ENCODE assay signal across 18 mouse cellular contexts in the genomic region with DNA sequence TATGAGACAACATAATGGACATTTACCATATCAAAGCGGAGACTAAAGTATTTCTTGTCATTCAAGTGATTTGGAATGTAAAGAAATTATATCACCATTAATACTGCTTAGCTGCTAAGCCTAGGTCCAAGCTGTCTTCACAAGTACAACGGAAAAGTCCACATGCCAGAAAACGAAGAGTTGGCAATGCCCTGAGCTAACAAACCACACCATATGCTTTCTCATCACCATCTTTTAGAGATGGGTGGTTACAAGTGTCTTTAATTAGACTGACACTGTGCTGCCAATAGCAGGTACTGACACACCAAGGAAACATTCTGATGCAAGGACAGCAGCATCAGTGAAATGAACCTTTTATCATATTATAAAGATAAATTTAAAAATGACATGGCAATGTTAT.
DNase-seq lines count a peak whose midpoint lies in the region; ATAC-seq and TF ChIP-seq lines count a peak whose summit lies in the region.
"Had no signal": no experiment of that assay in that cellular context is flagged by ENCODE, and none has a peak within 500 bp of the region (broad histone marks: within the 10 kb centered on the region; RNA-seq: fewer than 3 reads in every experiment).

No protein-coding gene starts in this region.

- no peak overlapping the region for H3K9ac ChIP-seq in forebrain, embryonic 14.5 days (ENCODE audit: low read length)
- H3K9ac ChIP-seq in forebrain, postnatal 0 days = no peak overlapping the region
- no peak overlapping the region for H3K9ac ChIP-seq in heart, embryonic 12.5 days
- H3K9ac ChIP-seq: embryonic facial prominence, embryonic 12.5 days; hindbrain, embryonic 15.5 days had no signal

- H3K4me1 ChIP-seq in forebrain, embryonic 14.5 days (ENCODE audit: control insufficient read depth, insufficient read depth, low read length) = no peaks in the 10 kb centered on the region
- no peaks in the 10 kb centered on the region for H3K4me1 ChIP-seq in forebrain, postnatal 0 days (ENCODE audit: insufficient read depth)
- no peaks in the 10 kb centered on the region; the same call in 1 of the 2 replicates for H3K4me1 ChIP-seq in cerebellum, adult 2 months (ENCODE audit: control insufficient read depth, insufficient read depth, low read length)
- no peaks in the 10 kb centered on the region for H3K4me1 ChIP-seq in heart, embryonic 12.5 days (replicated peaks)
- H3K4me1 ChIP-seq: embryonic facial prominence, embryonic 12.5 days; hindbrain, embryonic 10.5 days; hindbrain, embryonic 15.5 days had no signal

- TF ChIP-seq CTCF in forebrain, postnatal 0 days (IDR thresholded peaks at IDR 0.05; ENCODE audit: low read depth) = no peak
- TF ChIP-seq CTCF in cerebellum, adult 2 months (IDR thresholded peaks at IDR 0.05; ENCODE audit: borderline replicate concordance, insufficient read depth, low read depth, low read length) = no peak

- H3K36me3 ChIP-seq in forebrain, embryonic 14.5 days (ENCODE audit: control insufficient read depth, insufficient read depth, low read length) = no peaks in the 10 kb centered on the region
- no peaks in the 10 kb centered on the region for H3K36me3 ChIP-seq in forebrain, postnatal 0 days (ENCODE audit: insufficient read depth)
- no peaks in the 10 kb centered on the region for H3K36me3 ChIP-seq in heart, embryonic 12.5 days
- H3K36me3 ChIP-seq: embryonic facial prominence, embryonic 12.5 days; hindbrain, embryonic 10.5 days; hindbrain, embryonic 15.5 days had no signal

- TF ChIP-seq POLR2A in cerebellum, adult 2 months (IDR thresholded peaks at IDR 0.05; ENCODE audit: borderline replicate concordance, insufficient read depth, low read length) = no peak

- no peak overlapping the region for H3K27ac ChIP-seq in forebrain, embryonic 14.5 days (ENCODE audit: low read depth, low read length)
- no peak overlapping the region for H3K27ac ChIP-seq in forebrain, postnatal 0 days (ENCODE audit: low read depth, low read length)
- no peak overlapping the region for H3K27ac ChIP-seq in cerebellum, adult 2 months (ENCODE audit: insufficient read depth, low read length)
- no peak overlapping the region for H3K27ac ChIP-seq in heart, embryonic 12.5 days (ENCODE audit: poor library complexity, severe bottlenecking)
- H3K27ac ChIP-seq: embryonic facial prominence, embryonic 12.5 days; heart, adult 2 months; hindbrain, embryonic 10.5 days; hindbrain, embryonic 15.5 days had no signal

- H3K4me3 ChIP-seq in forebrain, embryonic 14.5 days (ENCODE audit: low read depth, low read length) = no peak overlapping the region
- no peak overlapping the region for H3K4me3 ChIP-seq in forebrain, postnatal 0 days (ENCODE audit: low read depth, low read length)
- H3K4me3 ChIP-seq in cerebellum, adult 2 months (replicated peaks; ENCODE audit: insufficient read depth, low read depth, low read length) = no peak overlapping the region
- H3K4me3 ChIP-seq in heart, embryonic 12.5 days = no peak overlapping the region
- H3K4me3 ChIP-seq: embryonic facial prominence, embryonic 12.5 days; heart, adult 2 months; hindbrain, embryonic 10.5 days; hindbrain, embryonic 15.5 days had no signal

- WGBS in forebrain, embryonic 14.5 days = 67% methylated on average over 3 of the region's 3 CpGs
- WGBS in forebrain, postnatal 0 days = 73% methylated on average over 3 of the region's 3 CpGs
- 26% methylated on average over 3 of the region's 3 CpGs for WGBS in cerebellum, adult 2 months
- 77% methylated on average over 3 of the region's 3 CpGs for WGBS in heart, embryonic 12.5 days

- no peaks in the 10 kb centered on the region for H3K27me3 ChIP-seq in forebrain, embryonic 14.5 days (replicated peaks; ENCODE audit: control insufficient read depth, insufficient read depth, low read length)
- no peaks in the 10 kb centered on the region for H3K27me3 ChIP-seq in forebrain, postnatal 0 days (ENCODE audit: insufficient read depth, low read length)
- no peaks in the 10 kb centered on the region for H3K27me3 ChIP-seq in cerebellum, adult 2 months (ENCODE audit: control insufficient read depth, insufficient read depth, low read length)
- no peaks in the 10 kb centered on the region for H3K27me3 ChIP-seq in heart, embryonic 12.5 days (replicated peaks)
- H3K27me3 ChIP-seq: embryonic facial prominence, embryonic 12.5 days; hindbrain, embryonic 15.5 days had no signal

- no peaks in the 10 kb centered on the region for H3K9me3 ChIP-seq in forebrain, embryonic 14.5 days (replicated peaks; ENCODE audit: control insufficient read depth, low read length)
- H3K9me3 ChIP-seq in forebrain, postnatal 0 days (ENCODE audit: low read length) = no peaks in the 10 kb centered on the region
- no peaks in the 10 kb centered on the region for H3K9me3 ChIP-seq in heart, embryonic 12.5 days (replicated peaks)
- H3K9me3 ChIP-seq: embryonic facial prominence, embryonic 12.5 days; hindbrain, embryonic 10.5 days; hindbrain, embryonic 15.5 days had no signal

- H3K4me2 ChIP-seq in forebrain, embryonic 14.5 days (ENCODE audit: low read length) = no peak overlapping the region
- no peak overlapping the region for H3K4me2 ChIP-seq in forebrain, postnatal 0 days (ENCODE audit: low read depth)
- no peak overlapping the region for H3K4me2 ChIP-seq in heart, embryonic 12.5 days
- H3K4me2 ChIP-seq: embryonic facial prominence, embryonic 12.5 days; heart, embryonic 11.5 days; hindbrain, embryonic 15.5 days had no signal

- peak; percentile 11 for DNase-seq in forebrain, embryonic 14.5 days (ENCODE audit: low spot score)
- DNase-seq in forebrain, postnatal 0 days = no peak
- peak; percentile 57 to 86 for DNase-seq in cerebellum, adult 2 months
- DNase-seq in cerebellum, postnatal 10 days = peak; percentile 29 to 31
- no peak for DNase-seq in testis, postnatal 14 days (ENCODE audit: low spot score)
- no peak for DNase-seq in thymus, postnatal 0 days (ENCODE audit: low spot score)
- DNase-seq in layer of hippocampus, adult 11-12 months (ENCODE audit: low spot score) = no peak
- DNase-seq: adrenal gland, postnatal 10 days; gastrocnemius, postnatal 14 days; heart, adult 2 months; kidney, adult 9 months had no signal

- ATAC-seq in forebrain, embryonic 14.5 days = no peak
- ATAC-seq in forebrain, postnatal 0 days = no peak
- no peak for ATAC-seq in heart, embryonic 12.5 days (ENCODE audit: insufficient number of reproducible peaks, low FRiP score)
- ATAC-seq: forebrain, embryonic 16.5 days; intestine, postnatal 0 days had no signal

Comparison
In these comparisons a context has a peak if more than half of its experiments do, and no peak if none do; other contexts are left out.
1. DNase-seq: peak in forebrain, embryonic 14.5 days (single experiment), cerebellum, adult 2 months (2 of 2) and cerebellum, postnatal 10 days (2 of 2); none in forebrain, postnatal 0 days (single experiment), testis, postnatal 14 days (single experiment), thymus, postnatal 0 days (single experiment) and layer of hippocampus, adult 11-12 months (single experiment).